Mouse (Mus musculus) lung, adult 2 months (tissue): Measurements from ENCODE around the gene C9orf72.

ENCODE experiments used
- CTCF ChIP-seq: fragments of 200-500 bp; IDR thresholded peaks from 2 replicates; pipeline ENCODE4 v1.5.1; 2011; ENCODE audit warnings: mild to moderate bottlenecking, low read length, control low read depth; ENCODE audit not compliant: insufficient read depth
- POLR2A ChIP-seq: fragments of 200-500 bp; IDR thresholded peaks from 2 replicates; pipeline ENCODE4 v1.6.1; 2011; ENCODE audit warnings: low read depth, mild to moderate bottlenecking, control low read depth, low read length, borderline replicate concordance; ENCODE audit errors: extremely low read depth

DNA sequence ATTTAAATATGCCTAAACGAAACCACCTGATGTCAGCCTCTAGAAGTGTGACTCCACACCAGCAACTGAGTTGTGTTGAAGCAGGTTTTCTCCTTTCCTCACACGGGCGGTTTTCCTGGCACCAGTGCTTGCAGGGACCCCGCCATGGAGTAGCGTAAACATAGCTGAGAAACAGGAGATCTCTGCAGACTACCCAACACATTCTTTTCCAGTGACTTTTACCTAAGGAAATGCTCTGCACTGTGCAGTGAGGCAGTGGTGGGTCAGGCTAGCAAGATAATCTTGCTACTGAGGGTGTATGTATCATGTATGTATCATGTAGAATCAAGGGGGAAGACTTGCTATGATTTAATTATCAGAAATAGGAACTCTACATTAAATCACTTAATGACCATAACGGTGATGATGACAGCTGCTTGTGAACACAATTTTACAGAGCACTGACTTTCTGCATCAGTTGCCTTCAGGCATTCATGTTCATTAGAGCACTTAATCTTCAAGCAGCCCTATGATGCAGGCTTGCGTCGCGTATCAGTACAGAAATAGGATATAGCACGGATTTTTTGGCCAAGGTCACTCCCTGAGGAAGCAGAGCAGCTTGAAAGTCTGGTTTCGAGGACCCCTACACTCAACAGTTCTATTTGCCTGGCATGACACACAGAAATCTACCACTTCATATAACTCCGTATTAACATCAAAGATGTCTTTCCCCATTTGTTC is 47.9 kb downstream of the C9orf72 start:
- TF ChIP-seq POLR2A (no peak), CTCF (no peak)
